Mouse (Mus musculus) brain, embryonic 14.5 days (tissue): Measurements from ENCODE around the gene Ercc6l. TPM values are rescaled to one million over a fixed set of nuclear protein-coding genes. Genes with fewer than 3 reads are reported as not detected.
A peak's percentile ranks its signal among the peaks of the same experiment; 100 is the strongest.

Experiments used
- DNase-seq: peaks from one replicate; pipeline ENCODE4 v3.0.0-alpha.2; 2011; ENCODE audit warnings: low read depth
- CTCF ChIP-seq: fragments of 200-500 bp; IDR thresholded peaks from 2 replicates; pipeline ENCODE4 v1.5.1; 2012; ENCODE audit warnings: inconsistent platforms, mild to moderate bottlenecking, moderate library complexity, borderline replicate concordance; ENCODE audit not compliant: insufficient read depth, insufficient read length; ENCODE audit errors: extremely low read depth
- POLR2A ChIP-seq: fragments of 200-500 bp; IDR thresholded peaks from 2 replicates; pipeline ENCODE4 v1.6.1; 2012; ENCODE audit warnings: mild to moderate bottlenecking, inconsistent platforms, borderline replicate concordance; ENCODE audit not compliant: poor library complexity, insufficient read depth, insufficient read length, severe bottlenecking; ENCODE audit errors: extremely low read depth
- polyA plus RNA-seq: library from polyadenylated mRNA; depleted of rRNA; stranded (reverse); fragments of >200 nt; gene quantifications from 2 replicates; pipeline ENCODE4 v1.2.3, GENCODE M21; 2012; rRNA removed

The Ercc6l gene
- 2.2 and 2.5 TPM in 2 replicates for polyA plus RNA-seq

DNA sequence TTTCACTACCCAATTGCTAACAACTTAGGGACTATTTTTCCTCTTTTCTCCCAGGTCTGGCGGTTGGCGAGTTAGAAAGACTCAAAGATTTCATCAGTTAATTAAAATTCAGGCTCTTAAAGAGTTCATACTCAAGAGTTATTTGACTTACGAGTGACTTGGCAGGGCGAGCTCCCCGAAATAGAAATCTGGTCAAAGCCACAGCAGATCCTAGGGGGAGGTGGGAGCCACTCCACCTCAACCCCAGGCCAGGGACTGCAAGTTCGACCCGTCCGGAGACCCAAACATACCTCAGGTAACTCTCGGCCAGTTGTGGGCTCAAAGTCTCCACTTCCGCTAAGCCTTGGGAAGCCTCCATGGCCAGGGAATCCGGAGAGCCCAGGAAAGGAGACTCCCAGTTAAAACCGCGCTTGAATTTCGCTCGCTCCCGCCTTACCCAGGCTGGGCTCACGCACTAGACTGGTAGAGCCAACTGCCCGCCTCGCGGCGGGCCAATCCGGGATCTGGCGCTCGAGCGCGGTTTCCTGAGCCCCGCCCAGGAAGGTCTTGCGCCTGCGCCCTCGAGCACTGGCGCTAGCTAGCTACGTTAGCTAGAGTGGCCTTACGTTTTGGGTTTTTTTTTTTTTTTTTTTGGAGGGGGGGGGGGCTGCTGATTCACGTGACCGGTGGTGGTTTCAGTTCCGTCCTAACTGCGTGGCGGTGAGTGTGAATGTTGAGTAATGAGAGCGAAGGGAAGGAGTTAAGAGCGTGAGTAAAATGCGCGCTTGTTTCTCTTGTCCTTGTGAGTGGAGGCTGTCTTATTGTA lies at the start of gene Ercc6l:
Ercc6l (minus strand) TSS at position 474 of the 805 bp plus-strand sequence.
- peak; percentile 98 for DNase-seq
- no peak for TF ChIP-seq CTCF
- no peak for TF ChIP-seq POLR2A

DNA sequence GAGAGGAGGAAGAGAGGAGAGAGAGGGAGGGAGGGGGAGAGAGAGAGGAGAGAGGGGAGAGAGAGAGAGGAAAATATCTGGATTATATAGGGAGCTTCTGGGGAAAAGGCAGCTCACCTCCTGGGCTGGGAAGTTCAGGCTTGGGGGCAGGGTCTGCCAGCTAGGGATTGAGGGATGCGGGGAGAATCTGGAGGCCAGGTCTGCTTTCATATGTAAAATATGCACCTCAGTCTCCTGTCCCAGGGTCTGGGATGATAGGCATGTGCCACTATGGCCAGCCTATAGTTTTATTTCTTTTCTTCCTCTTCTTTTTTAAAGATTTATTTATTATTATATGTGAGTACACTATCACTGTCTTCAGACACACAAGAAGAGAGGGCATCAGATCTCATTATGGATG lies 33.9 kb upstream of the Ercc6l start:
- no peak for DNase-seq
- no peak for TF ChIP-seq POLR2A
- TF ChIP-seq CTCF = no peak

DNA sequence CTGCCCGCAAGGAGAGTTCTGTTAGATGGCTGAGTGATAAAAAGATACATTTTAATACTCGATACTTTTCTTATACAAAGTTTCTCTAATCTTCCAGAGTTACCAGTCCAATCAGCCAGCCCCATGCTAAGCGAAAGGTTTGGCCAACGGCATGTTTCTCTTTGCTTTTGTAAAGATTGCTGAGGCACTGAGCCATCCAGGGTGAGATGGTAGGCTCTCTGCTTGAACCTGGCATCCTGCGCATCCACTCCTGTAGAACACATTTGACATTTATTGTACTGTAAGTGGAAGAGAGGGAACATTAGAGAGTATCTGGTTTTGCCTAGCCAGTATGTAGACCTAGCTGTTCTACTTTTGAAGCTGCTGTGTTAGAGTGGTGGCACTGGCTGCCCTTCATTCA lies 32.7 kb upstream of the Ercc6l start:
- no peak for TF ChIP-seq CTCF
- no peak for TF ChIP-seq POLR2A
- DNase-seq = no peak

DNA sequence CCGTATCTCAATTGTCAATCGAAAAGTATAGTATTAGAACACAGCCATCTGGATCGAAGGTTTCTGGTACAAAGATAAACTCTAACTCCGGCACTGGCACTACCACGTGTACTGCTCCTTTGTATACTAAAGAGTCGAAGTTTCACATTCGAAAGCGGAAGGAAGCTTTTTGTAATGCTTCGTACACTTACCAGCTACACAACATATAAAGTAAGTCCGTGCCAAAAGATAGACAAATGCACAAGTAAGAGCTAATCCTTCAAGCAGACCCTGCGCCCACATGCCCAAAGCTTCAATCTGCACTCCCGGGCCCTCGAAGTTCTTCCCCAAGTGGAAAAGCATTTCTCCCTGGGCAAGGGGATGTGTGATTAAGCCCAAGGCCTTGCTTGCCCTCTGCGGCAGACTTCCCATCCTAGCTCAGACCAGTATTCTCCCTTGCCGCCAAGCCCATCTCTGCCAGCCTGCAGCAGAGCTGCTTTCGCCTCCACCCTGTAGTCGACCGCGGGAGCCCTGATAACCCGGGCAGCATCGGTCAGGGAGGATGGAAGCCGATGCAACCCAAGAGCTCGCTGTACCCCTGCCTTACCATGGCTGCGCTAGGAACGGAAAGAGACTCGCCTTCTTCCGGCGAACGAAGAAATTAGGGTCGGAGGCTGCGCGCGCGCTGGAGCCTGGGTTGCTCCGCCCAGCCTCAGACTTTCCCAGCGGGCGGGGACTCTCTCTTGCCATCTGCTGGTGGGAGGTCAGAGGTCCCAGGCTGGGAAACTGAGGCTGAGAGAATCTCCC lies 32.0 kb upstream of the Ercc6l start, which contains the start of gene Rps4x:
Rps4x (minus strand) TSS at position 683 of the 786 bp plus-strand sequence.
- TF ChIP-seq POLR2A (peak; percentile 73; the same call in 1 of the 2 replicates), CTCF (peak; percentile 63)

DNA sequence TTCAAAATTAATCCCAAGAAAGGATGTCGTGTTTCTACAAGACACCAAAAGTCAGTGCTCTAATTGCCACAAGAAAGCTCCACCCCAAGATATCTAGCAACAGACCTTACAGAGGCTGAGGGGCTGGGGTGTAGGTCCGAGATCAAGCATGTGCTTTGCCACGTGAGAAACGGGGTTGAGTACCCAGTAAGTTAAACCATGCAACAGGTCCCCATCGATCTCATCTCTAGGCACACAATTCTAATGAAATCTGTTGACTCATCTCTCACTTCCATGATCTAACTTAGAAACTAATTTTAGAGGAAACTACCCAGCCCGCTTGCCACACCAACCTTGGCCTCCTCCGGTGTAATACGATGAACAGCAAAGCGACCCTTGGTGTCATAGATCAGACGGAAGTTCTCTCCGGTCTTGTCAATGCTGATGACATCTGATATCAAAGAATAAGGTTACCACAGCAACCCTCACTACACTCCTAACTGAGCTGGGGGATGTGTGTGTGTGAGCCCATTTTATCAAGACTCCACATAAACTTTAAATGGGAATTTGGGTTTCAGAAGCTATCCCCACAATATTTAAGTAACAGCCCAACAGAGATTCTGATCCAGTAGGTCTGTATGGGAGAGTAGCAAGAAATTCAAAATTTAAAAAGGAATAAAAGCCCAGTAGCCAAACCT lies 30.3 kb upstream of the Ercc6l start:
- DNase-seq = no peak
- TF ChIP-seq POLR2A (no peak), CTCF (no peak)

More for the DNA sequence above, 32.0 kb upstream of the Ercc6l start, which contains the start of gene Rps4x:
- peak; percentile 93 for DNase-seq

DNA sequence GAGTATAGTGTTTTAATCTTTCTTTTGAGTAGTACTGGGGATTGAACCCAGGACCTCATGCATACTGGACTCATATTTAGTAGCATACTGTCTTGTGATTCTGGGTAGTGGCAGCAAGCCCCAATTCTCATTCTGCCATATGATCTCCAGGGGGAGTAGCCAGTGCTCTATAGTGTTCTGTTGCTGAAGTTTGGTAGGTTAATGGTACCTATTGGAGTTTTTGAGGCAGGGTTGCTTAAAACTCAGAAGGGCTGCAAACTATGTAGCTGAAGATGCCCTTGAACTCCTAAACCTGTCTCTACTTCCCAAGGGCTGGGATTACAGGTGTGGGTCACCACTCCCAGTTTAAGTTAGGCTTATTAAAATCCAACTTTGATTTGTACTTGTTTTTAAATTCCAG lies 25.7 kb upstream of the Ercc6l start:
- no peak for TF ChIP-seq POLR2A
- TF ChIP-seq CTCF = no peak
- no peak for DNase-seq

DNA sequence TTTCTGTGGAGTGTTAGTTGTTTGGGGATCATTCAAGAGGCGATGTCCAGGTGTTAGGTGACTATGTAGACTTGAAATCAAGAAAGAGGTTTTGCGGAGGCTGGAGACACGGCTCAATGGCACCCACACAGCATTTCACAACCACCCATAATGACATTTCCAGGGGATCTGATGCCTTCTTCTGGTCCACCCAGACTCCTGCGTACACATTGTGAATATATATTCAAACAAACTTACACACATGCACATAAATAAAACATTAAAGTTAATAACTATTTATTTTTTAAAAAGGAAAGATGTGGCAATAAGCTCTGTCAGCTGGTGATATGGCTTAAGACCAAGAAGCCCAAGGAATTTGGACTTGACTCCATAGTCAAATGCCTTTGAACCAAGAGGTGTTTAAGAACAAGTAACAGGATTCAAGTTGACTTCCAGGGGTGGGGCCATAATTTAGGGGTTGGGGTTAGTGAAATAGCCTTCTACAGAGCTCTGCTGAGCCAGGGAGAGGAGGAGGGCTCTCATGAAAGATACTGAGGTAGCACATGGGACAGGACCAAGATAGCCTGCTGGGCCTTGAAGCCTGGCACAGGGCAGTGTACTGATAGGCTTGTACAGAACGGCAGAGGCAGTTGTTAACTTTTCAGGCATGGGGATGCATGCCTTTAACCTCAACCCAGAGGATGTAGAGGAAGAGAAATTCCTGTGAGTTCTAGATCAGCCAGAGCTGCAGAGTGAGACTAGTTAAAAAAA lies 18.8 kb upstream of the Ercc6l start:
- no peak for DNase-seq
- TF ChIP-seq CTCF (no peak), POLR2A (no peak)

DNA sequence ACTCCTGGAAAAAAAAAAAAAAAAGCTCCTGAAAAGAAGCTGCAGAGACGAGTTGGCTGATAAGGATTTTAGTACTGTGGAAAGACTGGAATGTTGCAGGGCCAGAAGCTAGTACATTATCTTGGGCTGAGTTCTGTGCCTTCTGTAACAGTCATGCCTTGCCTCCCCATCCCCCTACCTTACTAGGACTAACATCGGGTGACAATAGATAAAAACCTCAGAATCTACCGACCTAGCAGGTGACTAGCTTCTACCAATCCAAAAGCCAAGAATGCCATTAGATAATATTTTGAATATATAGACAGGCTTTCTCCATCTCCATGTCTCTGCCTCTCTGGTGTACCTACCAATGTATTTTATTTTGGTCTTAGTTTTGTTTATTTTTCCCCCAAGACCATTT lies 14.0 kb upstream of the Ercc6l start:
- no peak for DNase-seq
- TF ChIP-seq CTCF (no peak), POLR2A (no peak)

DNA sequence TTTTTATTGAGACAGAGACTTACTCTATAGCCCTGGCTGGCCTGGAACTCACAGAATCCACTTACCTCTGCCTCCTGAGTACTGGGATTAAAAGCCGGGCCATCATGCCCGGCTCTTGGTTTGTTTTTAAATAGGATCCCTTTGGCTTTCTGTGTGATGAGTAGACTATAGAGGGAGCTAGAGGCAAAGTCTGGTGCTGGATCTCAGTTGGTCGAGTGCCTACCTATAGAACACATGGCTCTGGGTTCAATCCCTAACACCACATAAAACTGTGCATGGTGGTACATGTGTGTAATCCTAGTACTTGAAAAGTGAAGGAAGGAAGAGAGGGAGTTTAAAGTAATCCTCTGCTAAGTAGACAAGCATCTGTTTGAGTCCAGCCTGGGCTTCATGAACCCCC lies 13.2 kb upstream of the Ercc6l start:
- no peak for DNase-seq
- TF ChIP-seq CTCF = no peak
- no peak for TF ChIP-seq POLR2A

DNA sequence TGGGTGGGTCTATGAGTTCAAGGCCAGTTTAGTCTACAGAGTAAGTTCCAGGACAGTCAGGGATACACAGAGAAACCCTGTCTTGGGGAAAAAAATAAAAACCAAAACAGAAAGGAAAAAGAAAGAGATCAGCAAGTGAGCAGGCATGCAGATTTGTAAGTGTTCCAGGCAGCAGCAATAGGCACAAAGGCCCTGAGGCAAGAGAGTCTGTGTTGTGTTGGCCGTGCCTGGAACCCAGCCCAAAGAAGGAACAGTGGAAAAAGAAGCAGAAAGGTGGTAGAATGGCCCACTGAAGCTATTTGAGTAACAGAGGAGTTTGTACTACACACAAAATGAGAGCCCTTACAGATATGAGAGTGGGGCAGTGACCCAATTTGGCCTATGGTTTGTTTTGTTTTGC lies 12.8 kb upstream of the Ercc6l start:
- DNase-seq = peak; percentile 40
- TF ChIP-seq POLR2A = no peak
- no peak for TF ChIP-seq CTCF

DNA sequence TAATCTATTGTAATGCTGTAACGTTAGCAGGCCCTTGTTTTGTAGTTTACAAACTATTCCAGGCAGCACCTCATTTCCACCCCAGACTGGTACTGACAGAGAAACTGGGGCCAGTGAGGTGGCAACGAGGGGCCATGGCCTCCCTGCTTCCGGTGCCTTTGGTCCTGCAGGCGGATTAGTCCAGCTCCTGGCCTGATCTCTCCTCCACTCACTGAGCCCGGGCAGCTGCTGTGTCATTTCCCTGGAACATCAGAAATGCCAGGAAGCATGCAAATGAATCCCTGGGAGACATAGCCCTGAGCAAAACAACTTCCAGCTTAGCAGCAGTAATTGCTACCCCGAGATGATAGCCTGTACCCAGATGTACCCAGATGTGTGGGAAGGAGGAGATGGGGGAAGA lies 10.1 kb upstream of the Ercc6l start:
- DNase-seq = peak; percentile 48
- no peak for TF ChIP-seq CTCF
- no peak for TF ChIP-seq POLR2A

DNA sequence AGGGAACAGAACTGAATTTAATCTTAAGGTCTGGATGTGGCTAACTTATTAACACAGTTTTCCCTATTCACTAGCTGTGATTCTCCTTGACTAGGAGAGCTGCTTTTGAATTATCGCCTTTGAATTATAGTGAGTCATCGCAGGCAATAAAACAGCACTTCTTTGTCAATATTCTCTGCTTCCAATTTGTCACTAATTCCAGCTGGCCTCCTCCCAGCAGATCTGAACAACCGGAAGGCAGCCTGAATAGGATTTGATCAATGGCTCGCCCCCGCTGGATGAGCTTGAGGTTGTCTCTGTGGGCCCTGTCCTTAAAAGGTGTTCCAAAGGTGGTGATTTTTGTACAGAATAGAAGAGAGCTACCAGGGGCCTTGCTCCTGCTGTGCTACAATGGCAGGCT lies 9.6 kb upstream of the Ercc6l start:
- no peak for TF ChIP-seq CTCF
- TF ChIP-seq POLR2A = no peak
- DNase-seq = peak; percentile 46
